Comparison of ENCODE assay signal across 16 mouse cellular contexts in genomic region chr6:113861375-113861770, GRCm38 (mm10).
A peak's percentile ranks its signal among the peaks of the same experiment; 100 is the strongest.
DNase-seq lines count a peak whose midpoint lies in the region; ATAC-seq and TF ChIP-seq lines count a peak whose summit lies in the region.
"Had no signal": no experiment of that assay in that cellular context is flagged by ENCODE, and none has a peak within 500 bp of the region (broad histone marks: within the 10 kb centered on the region; RNA-seq: fewer than 3 reads in every experiment).

No protein-coding gene starts in this region.

- 68% methylated on average over 4 of the region's 4 CpGs for WGBS in midbrain, embryonic 13.5 days
- WGBS in midbrain, postnatal 0 days: 71% methylated on average over 4 of the region's 4 CpGs
- WGBS in hindbrain, embryonic 11.5 days: 83% methylated on average over 4 of the region's 4 CpGs
- 55% methylated on average over 4 of the region's 4 CpGs for WGBS in olfactory bulb, adult 2 months
- 72% methylated on average over 4 of the region's 4 CpGs for WGBS in limb, embryonic 10.5 days
- WGBS in heart, embryonic 10.5 days: 59% methylated on average over 4 of the region's 4 CpGs

- TF ChIP-seq POLR2A in cortical plate, adult 2 months (IDR thresholded peaks at IDR 0.05; ENCODE audit: extremely low read depth, insufficient read depth, low read length): no peak
- TF ChIP-seq POLR2A in olfactory bulb, adult 2 months (IDR thresholded peaks at IDR 0.05; ENCODE audit: insufficient read depth, low read depth, low read length): no peak

- H3K36me3 ChIP-seq in midbrain, embryonic 13.5 days: no peaks in the 10 kb centered on the region
- H3K36me3 ChIP-seq in midbrain, postnatal 0 days (ENCODE audit: insufficient read depth, low read length): no peaks in the 10 kb centered on the region
- H3K36me3 ChIP-seq in hindbrain, embryonic 11.5 days (ENCODE audit: control insufficient read depth, insufficient read depth, low read length): no peaks in the 10 kb centered on the region
- H3K36me3 ChIP-seq in limb, embryonic 10.5 days: no peaks in the 10 kb centered on the region
- H3K36me3 ChIP-seq in heart, embryonic 10.5 days: no peaks in the 10 kb centered on the region
- H3K36me3 ChIP-seq: embryonic facial prominence, embryonic 13.5 days; heart, embryonic 15.5 days; limb, embryonic 12.5 days; liver, embryonic 13.5 days; stomach, embryonic 15.5 days had no signal

- H3K27ac ChIP-seq in midbrain, embryonic 13.5 days: peak overlapping the region; percentile 63; the same call in 1 of the 2 replicates
- H3K27ac ChIP-seq in midbrain, postnatal 0 days (ENCODE audit: low read depth, low read length): no peak overlapping the region
- H3K27ac ChIP-seq in cortical plate, adult 2 months (ENCODE audit: insufficient read depth, low read length): peak overlapping the region; percentile 47; the same call in 1 of the 2 replicates
- H3K27ac ChIP-seq in hindbrain, embryonic 11.5 days (ENCODE audit: low read depth, low read length): 0 out of 2 replicates have a peak overlapping the region, but pooled peaks have one; percentile 36
- peak overlapping the region; percentile 79 for H3K27ac ChIP-seq in olfactory bulb, adult 2 months (ENCODE audit: insufficient read depth, low read depth, low read length)
- no peak overlapping the region for H3K27ac ChIP-seq in limb, embryonic 10.5 days
- no peak overlapping the region for H3K27ac ChIP-seq in heart, embryonic 10.5 days
- H3K27ac ChIP-seq: embryonic facial prominence, embryonic 13.5 days; heart, embryonic 15.5 days; kidney, postnatal 0 days; limb, embryonic 12.5 days; liver, embryonic 13.5 days; stomach, embryonic 15.5 days had no signal

- no peak for TF ChIP-seq CTCF in midbrain, postnatal 0 days (IDR thresholded peaks at IDR 0.05)
- TF ChIP-seq CTCF in cortical plate, adult 2 months (IDR thresholded peaks at IDR 0.05; ENCODE audit: extremely low read depth, insufficient read depth, low read length): no peak
- no peak for TF ChIP-seq CTCF in olfactory bulb, adult 2 months (IDR thresholded peaks at IDR 0.05; ENCODE audit: insufficient read depth, low read depth, low read length)

- no peak overlapping the region for H3K9ac ChIP-seq in midbrain, embryonic 13.5 days (replicated peaks)
- no peak overlapping the region for H3K9ac ChIP-seq in midbrain, postnatal 0 days (replicated peaks; ENCODE audit: low read length, poor library complexity, severe bottlenecking)
- no peak overlapping the region for H3K9ac ChIP-seq in hindbrain, embryonic 11.5 days (ENCODE audit: low read depth, low read length)
- H3K9ac ChIP-seq: embryonic facial prominence, embryonic 13.5 days; heart, embryonic 15.5 days; limb, embryonic 12.5 days; liver, embryonic 13.5 days; stomach, embryonic 15.5 days had no signal

- H3K9me3 ChIP-seq in midbrain, embryonic 13.5 days: no peaks in the 10 kb centered on the region
- H3K9me3 ChIP-seq in midbrain, postnatal 0 days (ENCODE audit: low read length): no peaks in the 10 kb centered on the region
- no peaks in the 10 kb centered on the region for H3K9me3 ChIP-seq in hindbrain, embryonic 11.5 days (ENCODE audit: control insufficient read depth, low read length)
- no peaks in the 10 kb centered on the region for H3K9me3 ChIP-seq in limb, embryonic 10.5 days (replicated peaks)
- H3K9me3 ChIP-seq in heart, embryonic 10.5 days: no peaks in the 10 kb centered on the region
- H3K9me3 ChIP-seq: embryonic facial prominence, embryonic 13.5 days; heart, embryonic 15.5 days; limb, embryonic 12.5 days; liver, embryonic 13.5 days; stomach, embryonic 15.5 days had no signal

- H3K4me2 ChIP-seq in midbrain, embryonic 13.5 days (replicated peaks): no peak overlapping the region
- no peak overlapping the region for H3K4me2 ChIP-seq in midbrain, postnatal 0 days (ENCODE audit: low read depth, low read length, poor library complexity, severe bottlenecking)
- H3K4me2 ChIP-seq in hindbrain, embryonic 11.5 days (replicated peaks; ENCODE audit: low read depth, low read length): no peak overlapping the region
- H3K4me2 ChIP-seq: embryonic facial prominence, embryonic 13.5 days; heart, embryonic 15.5 days; limb, embryonic 12.5 days; liver, embryonic 13.5 days; stomach, embryonic 15.5 days had no signal

- DNase-seq in midbrain, postnatal 0 days (ENCODE audit: low spot score): no peak
- DNase-seq in hindbrain, embryonic 11.5 days (ENCODE audit: low spot score): no peak
- no peak for DNase-seq in limb, embryonic 10.5 days (ENCODE audit: low spot score)
- DNase-seq in heart, embryonic 10.5 days (ENCODE audit: low spot score): no peak
- DNase-seq: gastrocnemius, postnatal 10 days; kidney, adult 11 months; liver, embryonic 13.5 days; spleen, adult 18-20 months had no signal

- H3K4me3 ChIP-seq in midbrain, embryonic 13.5 days (replicated peaks): no peak overlapping the region
- H3K4me3 ChIP-seq in midbrain, postnatal 0 days (ENCODE audit: low read depth, low read length): no peak overlapping the region
- no peak overlapping the region for H3K4me3 ChIP-seq in cortical plate, adult 2 months (ENCODE audit: insufficient read depth, low read length)
- no peak overlapping the region for H3K4me3 ChIP-seq in hindbrain, embryonic 11.5 days (ENCODE audit: low read depth, low read length)
- H3K4me3 ChIP-seq in olfactory bulb, adult 2 months (ENCODE audit: insufficient read depth, low read depth, low read length): no peak overlapping the region
- H3K4me3 ChIP-seq in limb, embryonic 10.5 days: no peak overlapping the region
- no peak overlapping the region for H3K4me3 ChIP-seq in heart, embryonic 10.5 days
- H3K4me3 ChIP-seq: embryonic facial prominence, embryonic 13.5 days; heart, embryonic 15.5 days; limb, embryonic 12.5 days; liver, embryonic 13.5 days; stomach, embryonic 15.5 days had no signal

- ATAC-seq in midbrain, embryonic 13.5 days: no peak
- no peak for ATAC-seq in midbrain, postnatal 0 days (ENCODE audit: low FRiP score)
- ATAC-seq in hindbrain, embryonic 11.5 days (ENCODE audit: low FRiP score): no peak

- peaks cover 54% of the 10 kb centered on the region for H3K4me1 ChIP-seq in midbrain, embryonic 13.5 days (replicated peaks)
- H3K4me1 ChIP-seq in midbrain, postnatal 0 days (ENCODE audit: insufficient read depth, low read length): 0 out of 2 replicates have a peak, but pooled peaks cover 3% of the 10 kb centered on the region
- peaks cover 31% of the 10 kb centered on the region for H3K4me1 ChIP-seq in cortical plate, adult 2 months (ENCODE audit: control insufficient read depth, insufficient read depth, low read length)
- no peaks in the 10 kb centered on the region for H3K4me1 ChIP-seq in hindbrain, embryonic 11.5 days (replicated peaks; ENCODE audit: control insufficient read depth, insufficient read depth, low read length)
- H3K4me1 ChIP-seq in olfactory bulb, adult 2 months (ENCODE audit: control insufficient read depth, insufficient read depth, low read length): peaks cover 87% of the 10 kb centered on the region
- H3K4me1 ChIP-seq in limb, embryonic 10.5 days: 0 out of 2 replicates have a peak, but pooled peaks cover 2% of the 10 kb centered on the region
- H3K4me1 ChIP-seq in heart, embryonic 10.5 days: 0 out of 2 replicates have a peak, but pooled peaks cover 4% of the 10 kb centered on the region
- H3K4me1 ChIP-seq: embryonic facial prominence, embryonic 13.5 days; heart, embryonic 15.5 days; limb, embryonic 12.5 days; liver, embryonic 13.5 days; stomach, embryonic 15.5 days had no signal

- H3K27me3 ChIP-seq in midbrain, embryonic 13.5 days: no peaks in the 10 kb centered on the region
- H3K27me3 ChIP-seq in midbrain, postnatal 0 days (ENCODE audit: insufficient read depth, low read length): no peaks in the 10 kb centered on the region
- H3K27me3 ChIP-seq in hindbrain, embryonic 11.5 days (ENCODE audit: control insufficient read depth, insufficient read depth, low read length): no peaks in the 10 kb centered on the region
- H3K27me3 ChIP-seq in limb, embryonic 10.5 days (ENCODE audit: low read depth, poor library complexity, severe bottlenecking): no peaks in the 10 kb centered on the region
- peaks cover 39% of the 10 kb centered on the region for H3K27me3 ChIP-seq in heart, embryonic 10.5 days (ENCODE audit: insufficient read depth, poor library complexity, severe bottlenecking)
- H3K27me3 ChIP-seq: embryonic facial prominence, embryonic 13.5 days; limb, embryonic 12.5 days; liver, embryonic 13.5 days; stomach, embryonic 15.5 days had no signal

Comparison
In these comparisons a context has a peak if more than half of its experiments do, and no peak if none do; other contexts are left out.
1. H3K27ac ChIP-seq: peak in midbrain, embryonic 13.5 days (single experiment), cortical plate, adult 2 months (single experiment), hindbrain, embryonic 11.5 days (single experiment) and olfactory bulb, adult 2 months (single experiment); none in midbrain, postnatal 0 days (single experiment), limb, embryonic 10.5 days (single experiment) and heart, embryonic 10.5 days (single experiment).